Mouse (Mus musculus) MEL (cell line): ENCODE data around the gene Nucks1. TPM values are rescaled to one million over a fixed set of nuclear protein-coding genes. Genes with fewer than 3 reads are reported as not detected.
A peak's percentile ranks its signal among the peaks of the same experiment; 100 is the strongest.

Source experiments
- DNase-seq: peaks from one replicate; pipeline ENCODE4 v3.0.0; 2011; ENCODE audit warnings: low read depth, low spot score
- H3K27ac ChIP-seq: 2 replicates; pipeline ENCODE4 v1.5.1; 2012; ENCODE audit warnings: low read depth, mild to moderate bottlenecking, control low read depth, low read length, moderate library complexity; ENCODE audit not compliant: control insufficient read depth
- H3K27me3 ChIP-seq, 2 experiments: fragments of 150-350 bp in 1 of 2; sonication (generic) in 1 of 2; 2 replicates each; pipeline ENCODE4 v1.6.1; 2012; ENCODE audit warnings: low read length in 2 of 2, mild to moderate bottlenecking in 2 of 2, improper control_type of control experiment in 1 of 2, moderate library complexity in 1 of 2; ENCODE audit not compliant: insufficient read depth in 2 of 2, control insufficient read depth in 1 of 2
- H3K36me3 ChIP-seq, 2 experiments: 2 replicates each; pipeline ENCODE4 v1.6.1; 2012 to 2014; ENCODE audit warnings: low read length in 2 of 2, improper control_type of control experiment in 1 of 2, inconsistent platforms in 1 of 2, mild to moderate bottlenecking in 1 of 2; ENCODE audit not compliant: insufficient read depth in 2 of 2, control insufficient read depth in 1 of 2
- H3K4me1 ChIP-seq, 2 experiments: fragments of 150-350 bp in 1 of 2; sonication (generic) in 1 of 2; 2 replicates each; pipeline ENCODE4 v1.6.1; 2012; ENCODE audit warnings: low read length in 2 of 2, improper control_type of control experiment in 1 of 2, mild to moderate bottlenecking in 1 of 2; ENCODE audit not compliant: insufficient read depth in 2 of 2, control insufficient read depth in 1 of 2
- H3K4me3 ChIP-seq, 2 experiments: fragments of 150-350 bp in 1 of 2; sonication (generic) in 1 of 2; 2 replicates each; pipeline ENCODE4 v1.5.1; 2012; ENCODE audit warnings: low read depth in 2 of 2, low read length in 2 of 2, mild to moderate bottlenecking in 2 of 2, moderate library complexity in 2 of 2, control low read depth in 1 of 2, improper control_type of control experiment in 1 of 2; ENCODE audit not compliant: control insufficient read depth in 1 of 2, insufficient read depth in 1 of 2
- H3K79me2 ChIP-seq: 2 replicates; pipeline ENCODE4 v1.6.1; 2012; ENCODE audit warnings: mild to moderate bottlenecking, low read length, moderate library complexity; ENCODE audit not compliant: control insufficient read depth, poor library complexity, insufficient read depth
- H3K9ac ChIP-seq: 2 replicates; pipeline ENCODE4 v1.6.1; 2012; ENCODE audit warnings: low read depth, mild to moderate bottlenecking, control low read depth, low read length, moderate library complexity; ENCODE audit not compliant: control insufficient read depth, poor library complexity, severe bottlenecking
- H3K9me3 ChIP-seq: fragments of 150-350 bp; sonication (generic); replicated peaks from 2 replicates; pipeline ENCODE4 v1.6.1; 2012; ENCODE audit warnings: mild to moderate bottlenecking, low read length, improper control_type of control experiment, moderate library complexity; ENCODE audit not compliant: insufficient read depth
- BHLHE40 ChIP-seq: IDR thresholded peaks from 2 replicates; pipeline ENCODE4 v1.6.1; 2012; ENCODE audit warnings: low read depth, mild to moderate bottlenecking, inconsistent platforms, low read length, improper control_type of control experiment, borderline replicate concordance
- CHD2 ChIP-seq: IDR thresholded peaks from 2 replicates; pipeline ENCODE4 v1.6.1; 2011; ENCODE audit warnings: low read length, improper control_type of control experiment
- ELF1 ChIP-seq: IDR thresholded peaks from 2 replicates; pipeline ENCODE4 v1.6.1; 2014; ENCODE audit warnings: low read depth, mild to moderate bottlenecking, inconsistent platforms, low read length, improper control_type of control experiment, moderate library complexity
- ETS1 ChIP-seq: IDR thresholded peaks from 2 replicates; pipeline ENCODE4 v1.6.1; 2012; ENCODE audit warnings: low read depth, mild to moderate bottlenecking, inconsistent platforms, low read length, improper control_type of control experiment, moderate library complexity
- GABPA ChIP-seq: IDR thresholded peaks from 2 replicates; pipeline ENCODE4 v1.6.1; 2012; ENCODE audit warnings: low read depth, mild to moderate bottlenecking, inconsistent platforms, low read length, improper control_type of control experiment, moderate library complexity
- JUND ChIP-seq: IDR thresholded peaks from 2 replicates; pipeline ENCODE4 v1.6.1; 2011; ENCODE audit warnings: low read depth, mild to moderate bottlenecking, improper control_type of control experiment, low read length
- MAX ChIP-seq: IDR thresholded peaks from 2 replicates; pipeline ENCODE4 v1.6.1; 2011; ENCODE audit warnings: low read length, improper control_type of control experiment
- MAZ ChIP-seq: IDR thresholded peaks from 2 replicates; pipeline ENCODE4 v1.6.1; 2012; ENCODE audit warnings: low read depth, mild to moderate bottlenecking, inconsistent platforms, low read length, improper control_type of control experiment
- MEF2A ChIP-seq: IDR thresholded peaks from 2 replicates; pipeline ENCODE4 v1.6.1; 2014; ENCODE audit warnings: low read depth, mild to moderate bottlenecking, inconsistent platforms, low read length, improper control_type of control experiment; ENCODE audit not compliant: poor library complexity, insufficient replicate concordance, severe bottlenecking; ENCODE audit errors: extremely low read depth
- POLR2AphosphoS5 ChIP-seq: IDR thresholded peaks from 2 replicates; pipeline ENCODE4 v1.6.1; 2012; ENCODE audit warnings: low read depth, borderline replicate concordance, mild to moderate bottlenecking, inconsistent platforms, low read length, moderate library complexity, mixed read lengths
- RAD21 ChIP-seq: IDR thresholded peaks from 2 replicates; pipeline ENCODE4 v1.6.1; 2011; ENCODE audit warnings: mild to moderate bottlenecking, low read depth, low read length, improper control_type of control experiment
- RCOR1 ChIP-seq: IDR thresholded peaks from 2 replicates; pipeline ENCODE4 v1.6.1; 2012; ENCODE audit warnings: low read depth, mild to moderate bottlenecking, inconsistent platforms, low read length, improper control_type of control experiment
- SIN3A ChIP-seq: IDR thresholded peaks from 2 replicates; pipeline ENCODE4 v1.6.1; 2012; ENCODE audit warnings: low read length, improper control_type of control experiment, inconsistent platforms
- TAL1 ChIP-seq: IDR thresholded peaks from 2 replicates; pipeline ENCODE4 v1.6.1; 2012; ENCODE audit warnings: mild to moderate bottlenecking, inconsistent platforms, low read length, moderate library complexity, mixed read lengths
- TBP ChIP-seq: IDR thresholded peaks from 2 replicates; pipeline ENCODE4 v1.8.0; 2011; ENCODE audit warnings: low read depth, low read length, improper control_type of control experiment
- TCF12 ChIP-seq: IDR thresholded peaks from 2 replicates; pipeline ENCODE4 v1.6.1; 2014; ENCODE audit warnings: low read depth, mild to moderate bottlenecking, inconsistent platforms, low read length, improper control_type of control experiment, moderate library complexity
- USF1 ChIP-seq: IDR thresholded peaks from 2 replicates; pipeline ENCODE4 v1.6.1; 2014; ENCODE audit warnings: low read depth, mild to moderate bottlenecking, inconsistent platforms, low read length, improper control_type of control experiment, moderate library complexity
- ZC3H11A ChIP-seq: IDR thresholded peaks from 2 replicates; pipeline ENCODE4 v1.6.1; 2012; ENCODE audit warnings: low read depth, mild to moderate bottlenecking, inconsistent platforms, low read length, improper control_type of control experiment
- ZKSCAN1 ChIP-seq: IDR thresholded peaks from 2 replicates; pipeline ENCODE4 v1.6.1; 2012; ENCODE audit warnings: low read depth, mild to moderate bottlenecking, inconsistent platforms, low read length, improper control_type of control experiment, moderate library complexity
- ZMIZ1 ChIP-seq: IDR thresholded peaks from 2 replicates; pipeline ENCODE4 v1.6.1; 2012; ENCODE audit warnings: low read depth, mild to moderate bottlenecking, inconsistent platforms, low read length, improper control_type of control experiment, moderate library complexity
- ZNF384 ChIP-seq: IDR thresholded peaks from 2 replicates; pipeline ENCODE4 v1.6.1; 2012; ENCODE audit warnings: low read depth, mild to moderate bottlenecking, inconsistent platforms, low read length, improper control_type of control experiment
- polyA plus RNA-seq, 2 experiments: library from polyadenylated mRNA; stranded (reverse) in 1 of 2; unstranded in 1 of 2; fragments of >175 nt in 1 of 2; fragments of >200 nt in 1 of 2; gene quantifications; 2 replicates each; pipeline versions ENCODE4 v1.2.1 to v1.2.4; 2012; ENCODE audit warnings: low replicate concordance in 2 of 2, low read depth in 1 of 2; ENCODE audit not compliant: insufficient read length in 2 of 2, insufficient read depth in 1 of 2, missing spikeins in 1 of 2
- total RNA-seq: library from RNA; depleted of rRNA; stranded (reverse); fragments of 300-350 nt; gene quantifications from 2 replicates; pipeline ENCODE4 v1.2.3, GENCODE M21; 2012

The Nucks1 gene
- total and polyA plus RNA-seq, 3 experiments: 53.7 to 113 (median 84.0) TPM

- TF ChIP-seq ZMIZ1 (no peak), RCOR1 (peak; percentile 63), GABPA (no peak)
These were observed 36.3 kb downstream of the Nucks1 start (continued) for GRCm38 (mm10) chr1:131946462-131947215.

- Histone ChIP-seq H3K4me3 (no peak overlapping the region), H3K27ac (no peak overlapping the region), H3K27me3 (no peaks in the 10 kb centered on the region), H3K79me2 (no peaks in the 10 kb centered on the region), H3K4me1 (peaks cover 35 to 45% of the 10 kb centered on the region in 2 experiments), H3K9me3 (no peaks in the 10 kb centered on the region), H3K9ac (no peak overlapping the region), H3K36me3 (peaks cover 0 to 35% of the 10 kb centered on the region in 2 experiments; a peak in 2 of 4 replicates)
- no peak for DNase-seq
- TF ChIP-seq ZKSCAN1 (no peak), TCF12 (no peak), TAL1 (no peak), MAZ (no peak), CHD2 (no peak), RAD21 (no peak), USF1 (no peak), POLR2AphosphoS5 (no peak), MEF2A (no peak), ELF1 (no peak), TBP (no peak), SIN3A (no peak), BHLHE40 (no peak), ZMIZ1 (no peak), ZNF384 (no peak), ETS1 (no peak), ZC3H11A (no peak), MAX (no peak), JUND (no peak)
- TF ChIP-seq, all 39 proteins: peak for 0
These were observed 37.7 kb downstream of the Nucks1 start for GRCm38 (mm10) chr1:131947997-131948525.
